Mouse (Mus musculus) forebrain, embryonic 12.5 days (tissue): ENCODE data around the gene Cacna1g. TPM values are rescaled to one million over a fixed set of nuclear protein-coding genes. Genes with fewer than 3 reads are reported as not detected.

ENCODE experiments used
- ATAC-seq: fragments of 200-750 bp; cut with Nextera tagmentation; 2 replicates; pipeline ENCODE4 v1.8.0; 2017; ENCODE audit warnings: moderate TSS enrichment; ENCODE audit not compliant: low FRiP score
- H3K27ac ChIP-seq: fragments of 300-500 bp; sonication (generic); 2 replicates; pipeline ENCODE4 v1.5.1; 2016; ENCODE audit warnings: mild to moderate bottlenecking
- H3K27me3 ChIP-seq: fragments of 300-500 bp; sonication (generic); 2 replicates; pipeline ENCODE4 v1.6.1; 2016; ENCODE audit warnings: mild to moderate bottlenecking
- H3K36me3 ChIP-seq: fragments of 300-500 bp; sonication (generic); replicated peaks from 2 replicates; pipeline ENCODE4 v1.6.1; 2016; ENCODE audit warnings: mild to moderate bottlenecking
- H3K4me1 ChIP-seq: fragments of 300-500 bp; sonication (generic); 2 replicates; pipeline ENCODE4 v1.6.1; 2016
- H3K4me2 ChIP-seq: fragments of 300-500 bp; sonication (generic); 2 replicates; pipeline ENCODE4 v1.6.1; 2016; ENCODE audit warnings: mild to moderate bottlenecking, moderate library complexity
- H3K4me3 ChIP-seq: fragments of 300-500 bp; sonication (generic); replicated peaks from 2 replicates; pipeline ENCODE4 v1.5.1; 2016; ENCODE audit warnings: mild to moderate bottlenecking
- H3K9ac ChIP-seq: fragments of 300-500 bp; sonication (generic); 2 replicates; pipeline ENCODE4 v1.6.1; 2016; ENCODE audit warnings: mild to moderate bottlenecking
- H3K9me3 ChIP-seq: fragments of 300-500 bp; sonication (generic); 2 replicates; pipeline ENCODE4 v1.6.1; 2016
- WGBS: fragments of 180-500 bp; shearing (Covaris S2); methylation state at CpG from one replicate; pipeline ENCODE4 v1.1.7; 2016; 5-methylcytosine and 5-hydroxymethylcytosine counted together
- polyA plus RNA-seq: library from polyadenylated mRNA; unstranded; fragments of >200 nt; fragmentation: Nextera tagmentation; extraction: Ambion mirVana; gene quantifications from 2 replicates; pipeline ENCODE4 v1.2.1, GENCODE M21; 2016

The Cacna1g gene
- polyA plus RNA-seq, 1 experiment from 2014 or later, result 12.1 TPM

DNA sequence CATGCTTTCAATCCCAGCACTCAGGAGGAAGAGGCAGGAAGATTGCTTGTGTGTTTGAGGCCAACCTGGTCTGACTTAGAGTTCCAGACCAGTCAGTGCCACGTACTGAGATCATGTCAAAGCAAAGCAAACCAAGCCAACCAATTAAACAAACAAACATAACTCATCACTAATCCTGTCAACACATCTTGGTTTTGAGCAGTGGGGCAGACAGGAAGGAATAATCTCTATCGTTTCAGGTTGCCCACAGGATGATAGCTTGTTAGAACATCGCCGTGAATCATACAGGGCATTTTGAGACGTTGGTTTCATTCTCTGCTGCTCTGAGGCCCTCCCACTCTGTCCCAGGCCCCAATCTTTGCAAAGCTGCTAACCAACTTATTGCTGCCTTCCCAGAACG is 104.0 kb downstream of the Cacna1g start:
- Histone ChIP-seq H3K4me3 (no peak overlapping the region), H3K27ac (no peak overlapping the region), H3K9ac (no peak overlapping the region), H3K27me3 (0 out of 2 replicates have a peak, but pooled peaks cover 4% of the 10 kb centered on the region), H3K9me3 (no peaks in the 10 kb centered on the region), H3K4me2 (no peak overlapping the region), H3K36me3 (no peaks in the 10 kb centered on the region), H3K4me1 (no peaks in the 10 kb centered on the region)
- 85% methylated on average over 6 of the region's 6 CpGs for WGBS
- no peak for ATAC-seq

DNA sequence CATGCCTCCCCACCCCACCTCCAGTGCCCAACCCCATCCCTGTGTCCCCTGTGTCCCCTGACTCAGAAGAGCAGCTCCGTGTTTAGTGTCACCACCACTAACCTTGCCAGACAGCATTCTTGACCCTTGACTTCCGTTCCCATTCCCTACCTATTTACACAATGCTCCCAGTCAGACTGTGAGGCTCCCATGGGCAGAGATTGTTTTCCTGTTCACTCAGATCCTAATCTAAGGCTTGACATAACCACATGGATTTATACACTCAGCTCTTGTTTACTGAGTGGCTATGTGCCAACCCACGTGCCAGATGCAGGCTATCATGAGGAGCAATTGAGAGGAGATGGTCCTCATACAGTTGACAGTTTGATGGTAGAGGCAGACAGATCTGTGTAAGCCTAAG is 108.7 kb downstream of the Cacna1g start:
- H3K9ac ChIP-seq, result no peak overlapping the region
- 80% methylated on average over 3 of the region's 3 CpGs for WGBS
- H3K9me3 ChIP-seq, result no peaks in the 10 kb centered on the region
- no peaks in the 10 kb centered on the region for H3K27me3 ChIP-seq
- no peak overlapping the region for H3K27ac ChIP-seq
- no peak overlapping the region for H3K4me2 ChIP-seq
- ATAC-seq, result no peak
- H3K36me3 ChIP-seq, result no peaks in the 10 kb centered on the region
- no peaks in the 10 kb centered on the region for H3K4me1 ChIP-seq
- no peak overlapping the region for H3K4me3 ChIP-seq

DNA sequence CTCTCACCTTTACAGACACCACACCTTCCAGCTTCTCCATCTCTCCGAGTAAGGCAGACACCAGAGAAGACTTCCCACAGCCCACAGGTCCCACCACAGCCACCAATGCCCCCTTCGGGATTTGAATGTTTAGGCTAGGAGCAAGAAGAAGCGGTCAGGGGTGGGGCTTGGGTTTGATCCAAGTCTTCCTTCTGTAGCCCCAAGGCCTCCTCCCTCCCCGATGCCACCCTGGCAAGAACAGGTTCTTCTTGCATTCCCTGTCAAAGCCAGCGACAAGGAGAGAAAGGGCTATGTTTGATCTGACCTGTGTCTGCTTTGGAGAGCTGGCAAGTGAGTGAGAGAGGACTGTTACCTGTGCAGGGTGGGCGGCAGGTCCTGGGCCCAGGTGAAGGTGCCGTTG is 110.3 kb downstream of the Cacna1g start:
- Histone ChIP-seq H3K4me1 (no peaks in the 10 kb centered on the region), H3K27ac (no peak overlapping the region), H3K4me3 (no peak overlapping the region), H3K9me3 (no peaks in the 10 kb centered on the region), H3K9ac (no peak overlapping the region), H3K27me3 (no peaks in the 10 kb centered on the region), H3K36me3 (no peaks in the 10 kb centered on the region), H3K4me2 (no peak overlapping the region)
- no peak for ATAC-seq
- 85% methylated on average over 7 of the region's 7 CpGs for WGBS

DNA sequence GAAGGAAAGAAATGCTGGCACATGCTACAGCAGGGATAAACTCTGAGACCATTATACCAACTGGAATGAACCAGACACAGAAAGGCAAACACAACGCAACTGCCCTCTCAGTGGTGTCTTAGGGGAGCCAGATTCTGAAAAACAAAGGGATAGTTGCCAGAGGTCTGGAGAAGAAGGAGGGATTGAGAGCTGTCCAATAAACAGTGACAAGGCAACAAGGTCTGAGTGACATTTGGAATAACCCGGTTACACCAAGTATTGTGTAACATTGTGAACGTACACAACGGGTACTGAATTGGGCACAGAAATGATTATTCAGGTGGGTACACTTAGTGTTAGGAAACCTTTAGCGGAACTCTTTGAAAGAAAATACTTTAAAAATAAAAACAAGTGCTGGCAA is 111.9 kb downstream of the Cacna1g start:
- Histone ChIP-seq H3K27ac (no peak overlapping the region), H3K4me1 (no peaks in the 10 kb centered on the region), H3K4me2 (no peak overlapping the region), H3K27me3 (no peaks in the 10 kb centered on the region), H3K9me3 (no peaks in the 10 kb centered on the region), H3K9ac (no peak overlapping the region), H3K4me3 (no peak overlapping the region), H3K36me3 (no peaks in the 10 kb centered on the region)
- WGBS, result 89% methylated on average over 5 of the region's 5 CpGs
- no peak for ATAC-seq

DNA sequence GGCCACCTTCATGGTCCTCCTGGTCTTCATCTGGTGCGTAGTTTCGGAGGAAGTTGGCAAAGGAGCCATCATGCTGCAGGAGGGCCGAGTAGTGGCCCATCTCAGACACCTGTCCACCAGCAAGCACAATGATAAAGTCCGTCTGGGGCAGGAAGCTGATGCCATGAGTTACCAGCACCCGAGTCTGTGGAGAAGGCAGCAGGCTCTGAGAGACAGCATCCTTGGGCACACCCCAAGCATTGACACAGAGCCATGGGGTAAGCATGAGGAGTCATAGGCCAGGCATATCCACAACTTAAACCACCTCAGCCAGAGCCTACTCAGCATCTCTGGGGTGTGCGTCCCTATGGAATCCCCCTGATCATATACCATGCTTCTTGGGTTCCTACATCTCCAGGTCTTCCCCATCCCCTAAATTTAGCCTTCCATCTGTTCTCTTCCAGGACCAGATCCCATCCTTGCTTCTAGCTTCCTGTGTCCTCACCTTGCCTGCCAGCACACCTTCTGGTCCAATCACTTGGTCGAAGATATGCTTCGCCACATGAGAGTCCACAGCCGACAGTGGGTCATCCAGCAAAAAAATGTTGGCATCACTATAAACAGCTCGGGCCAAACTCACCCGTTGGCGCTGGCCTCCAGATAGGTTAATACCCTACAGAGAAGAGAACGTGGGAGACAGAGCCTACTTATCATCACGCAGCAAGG is 112.7 kb downstream of the Cacna1g start:
- no peaks in the 10 kb centered on the region for H3K4me1 ChIP-seq
- no peaks in the 10 kb centered on the region for H3K27me3 ChIP-seq
- no peak overlapping the region for H3K9ac ChIP-seq
- no peak for ATAC-seq
- no peak overlapping the region for H3K4me2 ChIP-seq
- H3K9me3 ChIP-seq, result no peaks in the 10 kb centered on the region
- H3K36me3 ChIP-seq, result no peaks in the 10 kb centered on the region
- H3K4me3 ChIP-seq, result no peak overlapping the region
- 94% methylated on average over 14 of the region's 14 CpGs for WGBS
- no peak overlapping the region for H3K27ac ChIP-seq

DNA sequence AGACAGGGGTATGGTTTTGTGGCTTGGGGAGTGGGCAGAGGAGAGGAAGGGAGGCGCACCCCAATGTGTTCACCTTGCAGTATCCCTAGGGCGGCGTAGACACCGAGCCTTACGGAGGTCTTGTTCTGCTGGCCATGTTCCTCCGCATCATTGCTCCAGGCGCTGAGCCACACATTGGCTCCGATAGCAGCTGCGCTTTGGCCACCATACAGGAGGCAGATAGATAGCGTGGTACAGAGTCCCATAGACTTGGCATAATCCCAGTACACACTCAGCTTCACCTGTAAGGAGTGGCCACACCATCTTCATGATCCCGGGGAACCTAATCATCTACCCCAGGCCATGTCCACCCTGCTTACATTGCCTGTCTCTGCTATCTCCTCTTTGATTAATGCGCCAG is 114.8 kb downstream of the Cacna1g start:
- no peaks in the 10 kb centered on the region for H3K9me3 ChIP-seq
- no peak overlapping the region for H3K4me2 ChIP-seq
- H3K9ac ChIP-seq, result no peak overlapping the region
- ATAC-seq, result no peak
- no peaks in the 10 kb centered on the region for H3K36me3 ChIP-seq
- no peaks in the 10 kb centered on the region for H3K4me1 ChIP-seq
- 95% methylated on average over 12 of the region's 12 CpGs for WGBS
- no peak overlapping the region for H3K4me3 ChIP-seq
- H3K27ac ChIP-seq, result no peak overlapping the region
- no peaks in the 10 kb centered on the region for H3K27me3 ChIP-seq

Other genes with a start within 250 kb of the Cacna1g start
- 4.4 and 5.1 TPM in 2 replicates for gene Wfikkn2, start 228.2 kb downstream of the Cacna1g start, polyA plus RNA-seq
- 0.27 TPM in 1 of 2 replicates, not detected in the other for gene Gm21885, start 192.3 kb downstream of the Cacna1g start, polyA plus RNA-seq
- gene Luc7l3, start 152.2 kb downstream of the Cacna1g start, polyA plus RNA-seq, result 174 and 179 TPM in 2 replicates
- 12.6 and 20.9 TPM in 2 replicates for gene Ankrd40, start 146.2 kb downstream of the Cacna1g start, polyA plus RNA-seq
- 0.41 and 0.49 TPM in 2 replicates for gene Abcc3, start 81.2 kb downstream of the Cacna1g start, polyA plus RNA-seq
- 0.19 and 0.26 TPM in 2 replicates for gene Spata20, start 12.0 kb upstream of the Cacna1g start, polyA plus RNA-seq
- 0.52 and 0.97 TPM in 2 replicates for gene Epn3, start 25.8 kb upstream of the Cacna1g start, polyA plus RNA-seq
- 3.7 and 3.8 TPM in 2 replicates for gene Mycbpap, start 47.5 kb upstream of the Cacna1g start, polyA plus RNA-seq
- gene Rsad1, start 75.1 kb upstream of the Cacna1g start, polyA plus RNA-seq, result 2.8 and 3.0 TPM in 2 replicates
- gene Chad, start 90.8 kb upstream of the Cacna1g start, polyA plus RNA-seq, result 0.69 TPM in 1 of 2 replicates, not detected in the other
- 3.5 and 4.0 TPM in 2 replicates for gene Acsf2, start 127.7 kb upstream of the Cacna1g start, polyA plus RNA-seq
- gene Lrrc59, start 155.6 kb upstream of the Cacna1g start, polyA plus RNA-seq, result 218 and 229 TPM in 2 replicates
- gene Mrpl27, start 179.6 kb upstream of the Cacna1g start, polyA plus RNA-seq, result 125 and 136 TPM in 2 replicates
- 40.5 and 43.6 TPM in 2 replicates for gene Eme1, start 179.8 kb upstream of the Cacna1g start, polyA plus RNA-seq
- 13.6 and 17.4 TPM in 2 replicates for gene Xylt2, start 203.3 kb upstream of the Cacna1g start, polyA plus RNA-seq
- gene Gm11541, start 230.3 kb upstream of the Cacna1g start, polyA plus RNA-seq, result not detected in 2 replicates